Mouse (Mus musculus) adipose tissue, adult 10 weeks (tissue): ENCODE results near the gene Gm5788. TPM values are rescaled to one million over a fixed set of nuclear protein-coding genes. Genes with fewer than 3 reads are reported as not detected.

ENCODE experiments used
- polyA plus RNA-seq: library from polyadenylated mRNA; stranded (reverse); fragments of 350-450 nt; fragmentation: Illumina TruSeq; extraction: RNeasy Lipid Tissue Mini Kit (QIAGEN cat#74804); gene quantifications from one replicate; pipeline ENCODE4 v1.2.3, GENCODE M21; 2014; ENCODE audit warnings: low read depth, low replicate concordance

Gene Gm5788
- not detected for polyA plus RNA-seq

GRCm38 (mm10) chr12:87494421-87494820, at the start of gene Gm5788:
Gene Gm5788 (plus strand): TSS chr12:87494721.

GRCm38 (mm10) chr12:87471964-87472786, 22.3 kb upstream of the Gm5788 start, which contains the start of gene Snw1:
Gene Snw1 (minus strand): TSS chr12:87472274.

GRCm38 (mm10) chr12:87514016-87514415, 19.5 kb downstream of the Gm5788 start, which contains the start of gene Gm8300:
Gene Gm8300 (plus strand): TSS chr12:87514316.

Other genes with a start within 250 kb of the Gm5788 start
- 28.9 TPM for gene Vipas39, start 228.5 kb upstream of the Gm5788 start, polyA plus RNA-seq
- gene Ahsa1, start 228.2 kb upstream of the Gm5788 start, polyA plus RNA-seq = 91.5 TPM
- gene Ism2, start 195.0 kb upstream of the Gm5788 start, polyA plus RNA-seq = 7.0 TPM
- 60.3 TPM for gene Sptlc2, start 106.4 kb upstream of the Gm5788 start, polyA plus RNA-seq
- 97.1 TPM for gene Slirp, start 50.8 kb upstream of the Gm5788 start, polyA plus RNA-seq
- 19.1 TPM for gene Alkbh1, start 50.7 kb upstream of the Gm5788 start, polyA plus RNA-seq
- gene Snw1, start 22.4 kb upstream of the Gm5788 start, polyA plus RNA-seq = 50.7 TPM
- 0.32 TPM for gene Gm8300, start 19.6 kb downstream of the Gm5788 start, polyA plus RNA-seq
- gene Oog1, start 108.0 kb downstream of the Gm5788 start, polyA plus RNA-seq = not detected
- not detected for gene Gm4027, start 124.1 kb downstream of the Gm5788 start, polyA plus RNA-seq
- gene Gm16381, start 149.9 kb downstream of the Gm5788 start, polyA plus RNA-seq = not detected